Mouse (Mus musculus): Measurements from ENCODE around the gene AI593442.

DNA sequence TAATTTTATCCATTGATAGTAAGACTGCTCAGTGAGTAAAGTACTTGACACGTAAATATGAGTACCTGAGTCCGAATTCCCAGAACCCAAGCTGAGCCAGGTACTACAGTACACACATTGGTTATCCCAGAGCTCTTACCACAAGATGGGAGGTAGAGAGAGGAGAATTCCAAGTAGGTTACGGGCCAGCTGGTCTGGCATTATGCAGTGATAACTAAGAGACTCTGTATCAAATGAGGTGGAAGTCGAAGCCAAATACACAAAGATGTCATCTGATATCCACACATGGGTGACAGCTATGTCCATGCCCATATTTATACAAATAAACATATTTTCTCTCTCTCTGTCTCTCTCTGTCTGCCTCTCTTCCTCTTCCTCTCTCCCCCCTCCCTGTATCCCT, 35.4 kb downstream of the AI593442 start:
- TF ChIP-seq CTCF (IDR thresholded peaks at IDR 0.05; ENCODE audit: extremely low read depth, insufficient read depth, low read length) (no peak), POLR2A (IDR thresholded peaks at IDR 0.05; ENCODE audit: extremely low read depth, insufficient read depth, low read length) (no peak)
